Mouse (Mus musculus) hindbrain, embryonic 16.5 days (tissue): ENCODE measurements at regions not wholly inside any gene's neighbourhood (a gene's known extent, or its start where the extent isn't known, plus 50 kb on each side); places are given as distances from the start of the nearest gene placed in this dataset.
A peak's percentile ranks its signal among the peaks of the same experiment; 100 is the strongest.

Experiments used
- ATAC-seq: fragments of 200-750 bp; cut with Nextera tagmentation; 2 replicates; pipeline ENCODE4 v1.8.0; 2017; ENCODE audit warnings: moderate TSS enrichment, moderate library complexity
- H3K27ac ChIP-seq: fragments of 300-500 bp; sonication (generic); 2 replicates; pipeline ENCODE4 v1.5.1; 2014; ENCODE audit warnings: low read depth, mild to moderate bottlenecking, control low read depth, low read length, moderate library complexity
- H3K27me3 ChIP-seq: fragments of 300-500 bp; sonication (generic); replicated peaks from 2 replicates; pipeline ENCODE4 v1.6.1; 2014; ENCODE audit warnings: low read length; ENCODE audit not compliant: control insufficient read depth, insufficient read depth
- H3K36me3 ChIP-seq: fragments of 300-500 bp; sonication (generic); 2 replicates; pipeline ENCODE4 v1.6.1; 2014; ENCODE audit warnings: mild to moderate bottlenecking, low read length, moderate library complexity, mixed read lengths; ENCODE audit not compliant: control insufficient read depth, insufficient read depth
- H3K4me1 ChIP-seq: fragments of 300-500 bp; sonication (generic); 2 replicates; pipeline ENCODE4 v1.6.1; 2014; ENCODE audit warnings: low read depth, low read length; ENCODE audit not compliant: control insufficient read depth, insufficient read depth
- H3K4me2 ChIP-seq: fragments of 300-500 bp; sonication (generic); 2 replicates; pipeline ENCODE4 v1.6.1; 2014; ENCODE audit warnings: mild to moderate bottlenecking, low read length, control low read depth, moderate library complexity
- H3K4me3 ChIP-seq: fragments of 300-500 bp; sonication (generic); 2 replicates; pipeline ENCODE4 v1.5.1; 2014; ENCODE audit warnings: mild to moderate bottlenecking, low read length, control low read depth, moderate library complexity
- H3K9ac ChIP-seq: fragments of 300-500 bp; sonication (generic); 2 replicates; pipeline ENCODE4 v1.6.1; 2014; ENCODE audit warnings: low read depth, mild to moderate bottlenecking, control low read depth, low read length, moderate library complexity
- H3K9me3 ChIP-seq: fragments of 300-500 bp; sonication (generic); 2 replicates; pipeline ENCODE4 v1.6.1; 2014; ENCODE audit warnings: mild to moderate bottlenecking, low read length, moderate library complexity; ENCODE audit not compliant: control insufficient read depth
- WGBS: fragments of 180-500 bp; shearing (Covaris S2); extraction: QIAGEN DNeasy Blood & Tissue Kit; methylation state at CpG from one replicate; pipeline ENCODE4 v1.1.7; 2014; 5-methylcytosine and 5-hydroxymethylcytosine counted together

GRCm38 (mm10) chr5:111789904-111790303 lies 56.2 kb downstream of the Gm26897 start:
- 56% methylated on average over 4 of the region's 4 CpGs for WGBS

GRCm38 (mm10) chr5:111790527-111790926 lies 56.8 kb downstream of the Gm26897 start:
- Histone ChIP-seq H3K4me2 (no peak overlapping the region), H3K9ac (no peak overlapping the region), H3K27ac (no peak overlapping the region), H3K36me3 (no peaks in the 10 kb centered on the region), H3K27me3 (no peaks in the 10 kb centered on the region), H3K9me3 (no peaks in the 10 kb centered on the region), H3K4me1 (no peaks in the 10 kb centered on the region), H3K4me3 (no peak overlapping the region)
- WGBS = 80% methylated on average over 9 of the region's 9 CpGs
- no peak for ATAC-seq

More at GRCm38 (mm10) chr5:111789904-111790303, 56.2 kb downstream of the Gm26897 start:
- Histone ChIP-seq H3K27ac (no peak overlapping the region), H3K4me2 (no peak overlapping the region), H3K9ac (no peak overlapping the region), H3K27me3 (no peaks in the 10 kb centered on the region), H3K36me3 (no peaks in the 10 kb centered on the region), H3K4me3 (no peak overlapping the region), H3K4me1 (no peaks in the 10 kb centered on the region), H3K9me3 (no peaks in the 10 kb centered on the region)
- ATAC-seq = no peak

GRCm38 (mm10) chr5:111791089-111791561 lies 57.4 kb downstream of the Gm26897 start:
- no peak for ATAC-seq
- Histone ChIP-seq H3K9me3 (no peaks in the 10 kb centered on the region), H3K4me3 (no peak overlapping the region), H3K27me3 (no peaks in the 10 kb centered on the region), H3K27ac (no peak overlapping the region), H3K9ac (no peak overlapping the region), H3K36me3 (no peaks in the 10 kb centered on the region), H3K4me2 (no peak overlapping the region), H3K4me1 (no peaks in the 10 kb centered on the region)
- 88% methylated on average over 5 of the region's 5 CpGs for WGBS

GRCm38 (mm10) chr5:111792746-111793145 lies 59.0 kb downstream of the Gm26897 start:
- H3K4me2 ChIP-seq = no peak overlapping the region
- no peak overlapping the region for H3K4me3 ChIP-seq
- ATAC-seq = no peak
- H3K9ac ChIP-seq = no peak overlapping the region
- H3K9me3 ChIP-seq = no peaks in the 10 kb centered on the region
- H3K27ac ChIP-seq = no peak overlapping the region
- WGBS = 89% methylated on average over 14 of the region's 14 CpGs
- no peaks in the 10 kb centered on the region for H3K27me3 ChIP-seq
- no peaks in the 10 kb centered on the region for H3K4me1 ChIP-seq
- H3K36me3 ChIP-seq = no peaks in the 10 kb centered on the region

- Histone ChIP-seq H3K27me3 (no peaks in the 10 kb centered on the region), H3K27ac (no peak overlapping the region), H3K9me3 (no peaks in the 10 kb centered on the region), H3K9ac (no peak overlapping the region), H3K36me3 (no peaks in the 10 kb centered on the region), H3K4me2 (no peak overlapping the region), H3K4me3 (no peak overlapping the region), H3K4me1 (no peaks in the 10 kb centered on the region)
- WGBS = 90% methylated on average over 4 of the region's 4 CpGs
- no peak for ATAC-seq
Observed at GRCm38 (mm10) chr5:111793178-111793577, 59.5 kb downstream of the Gm26897 start.

GRCm38 (mm10) chr5:111796889-111797288 lies 63.2 kb downstream of the Gm26897 start:
- Histone ChIP-seq H3K9me3 (no peaks in the 10 kb centered on the region), H3K4me1 (peaks cover 6% of the 10 kb centered on the region), H3K27me3 (no peaks in the 10 kb centered on the region), H3K9ac (no peak overlapping the region), H3K4me3 (no peak overlapping the region), H3K4me2 (no peak overlapping the region), H3K27ac (no peak overlapping the region), H3K36me3 (no peaks in the 10 kb centered on the region)
- 78% methylated on average over 5 of the region's 5 CpGs for WGBS
- no peak for ATAC-seq

- Histone ChIP-seq H3K27me3 (no peaks in the 10 kb centered on the region), H3K9me3 (no peaks in the 10 kb centered on the region), H3K27ac (no peak overlapping the region), H3K4me3 (no peak overlapping the region), H3K4me2 (no peak overlapping the region), H3K9ac (no peak overlapping the region), H3K36me3 (no peaks in the 10 kb centered on the region), H3K4me1 (peaks cover 6% of the 10 kb centered on the region)
- 47% methylated on average over 15 of the region's 15 CpGs for WGBS
- peak; percentile 75 for ATAC-seq
Observed at GRCm38 (mm10) chr5:111799700-111800311, 66.1 kb downstream of the Gm26897 start.

GRCm38 (mm10) chr5:111800511-111800910 lies 66.8 kb downstream of the Gm26897 start:
- 78% methylated on average over 11 of the region's 11 CpGs for WGBS
- no peaks in the 10 kb centered on the region for H3K36me3 ChIP-seq
- ATAC-seq = no peak
- H3K4me3 ChIP-seq = no peak overlapping the region
- H3K9me3 ChIP-seq = no peaks in the 10 kb centered on the region
- no peak overlapping the region for H3K4me2 ChIP-seq
- H3K9ac ChIP-seq = no peak overlapping the region
- no peaks in the 10 kb centered on the region for H3K27me3 ChIP-seq
- H3K27ac ChIP-seq = no peak overlapping the region
- H3K4me1 ChIP-seq = peaks cover 6% of the 10 kb centered on the region

GRCm38 (mm10) chr5:111801051-111801450 lies 67.3 kb downstream of the Gm26897 start:
- Histone ChIP-seq H3K27me3 (no peaks in the 10 kb centered on the region), H3K36me3 (no peaks in the 10 kb centered on the region), H3K9me3 (no peaks in the 10 kb centered on the region), H3K4me1 (peaks cover 6% of the 10 kb centered on the region), H3K9ac (no peak overlapping the region), H3K4me3 (no peak overlapping the region), H3K27ac (no peak overlapping the region), H3K4me2 (no peak overlapping the region)
- no peak for ATAC-seq
- WGBS = 62% methylated on average over 2 of the region's 2 CpGs
